Mouse (Mus musculus) adrenal gland, adult 8-10 months (tissue): ENCODE measurements around the gene Skap2. TPM values are rescaled to one million over a fixed set of nuclear protein-coding genes. Genes with fewer than 3 reads are reported as not detected.
A peak's percentile ranks its signal among the peaks of the same experiment; 100 is the strongest.

ENCODE experiments used
- DNase-seq: peaks from one replicate; pipeline ENCODE4 v3.0.0; 2022
- total RNA-seq, 4 experiments: library from RNA; stranded (reverse); gene quantifications; 2 replicates each; pipeline ENCODE4 v1.2.4; 2022

The Skap2 gene
- total RNA-seq, 4 experiments from 2014 or later: 43.7 to 73.2 (median 54.2) TPM

- DNase-seq: no peak
Measured at GRCm38 (mm10) chr6:51886902-51887431, 125.4 kb downstream of the Skap2 start.

DNA sequence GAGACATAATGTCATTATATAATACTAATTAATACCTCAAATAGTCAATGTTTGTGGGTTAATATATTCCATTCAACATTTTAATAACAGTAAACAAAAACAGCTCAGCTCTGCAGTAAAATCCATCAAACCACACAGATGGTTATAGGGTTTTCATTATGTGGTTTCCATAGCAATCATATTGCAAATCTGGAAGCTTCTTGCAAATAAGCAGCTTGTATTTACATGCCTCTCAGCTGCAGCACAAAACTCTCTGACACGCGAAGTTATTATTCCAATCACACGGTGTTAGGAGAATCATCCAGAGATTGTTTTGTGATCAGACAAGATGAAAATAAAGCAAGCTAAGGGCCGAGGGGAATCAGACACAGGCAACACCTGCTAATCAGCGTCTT lies 129.5 kb downstream of the Skap2 start:
- no peak for DNase-seq

DNA sequence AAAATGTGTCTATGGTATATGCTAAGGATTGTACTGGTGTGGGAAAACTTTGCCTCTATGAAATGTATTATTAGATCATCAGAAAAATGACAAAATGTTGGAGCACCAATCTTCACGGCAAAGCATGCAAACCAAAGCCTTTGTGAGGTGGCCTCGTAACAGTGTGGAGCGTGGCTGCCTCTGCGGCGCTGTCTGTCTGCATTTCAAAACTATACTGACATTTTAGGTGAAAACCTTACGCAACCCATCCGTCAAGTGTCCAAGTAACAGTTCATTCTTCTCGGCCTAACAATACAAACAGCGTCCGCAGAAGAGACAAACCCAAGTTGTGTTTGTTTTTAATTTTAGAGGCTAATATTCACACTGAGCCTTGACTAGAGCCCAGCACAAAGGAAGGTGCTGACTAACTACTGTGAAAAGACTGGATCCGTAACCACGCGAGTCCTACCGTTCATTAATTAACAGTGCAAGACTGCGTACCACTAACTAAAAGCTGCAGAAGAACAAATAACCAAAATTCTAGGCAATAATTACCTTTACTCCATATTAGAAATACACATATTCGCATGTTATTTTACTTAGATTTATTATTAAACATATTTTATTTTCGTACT lies 130.0 kb downstream of the Skap2 start:
- DNase-seq: no peak

GRCm38 (mm10) chr6:51881181-51881968 lies 131.0 kb downstream of the Skap2 start:
- DNase-seq: no peak

DNA sequence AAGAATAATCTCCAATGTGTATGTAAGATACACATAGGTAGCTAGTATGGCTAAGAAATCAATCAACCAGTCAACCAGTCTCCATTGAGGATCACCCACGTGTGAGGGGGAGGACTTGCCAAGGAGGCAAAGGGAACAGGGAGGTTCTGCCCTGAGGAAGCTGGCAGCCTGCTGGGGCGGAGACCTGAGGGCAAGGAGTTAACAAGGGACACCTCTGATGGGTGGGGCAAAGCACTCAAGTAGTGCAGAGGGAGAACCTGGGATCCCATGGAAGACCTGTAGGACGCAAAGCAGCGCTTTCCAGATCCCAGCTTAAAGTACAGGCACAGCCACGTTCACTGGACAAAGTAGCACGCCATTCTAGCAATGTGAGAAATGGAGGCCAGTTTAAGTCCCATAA lies 131.6 kb downstream of the Skap2 start:
- DNase-seq: no peak

DNA sequence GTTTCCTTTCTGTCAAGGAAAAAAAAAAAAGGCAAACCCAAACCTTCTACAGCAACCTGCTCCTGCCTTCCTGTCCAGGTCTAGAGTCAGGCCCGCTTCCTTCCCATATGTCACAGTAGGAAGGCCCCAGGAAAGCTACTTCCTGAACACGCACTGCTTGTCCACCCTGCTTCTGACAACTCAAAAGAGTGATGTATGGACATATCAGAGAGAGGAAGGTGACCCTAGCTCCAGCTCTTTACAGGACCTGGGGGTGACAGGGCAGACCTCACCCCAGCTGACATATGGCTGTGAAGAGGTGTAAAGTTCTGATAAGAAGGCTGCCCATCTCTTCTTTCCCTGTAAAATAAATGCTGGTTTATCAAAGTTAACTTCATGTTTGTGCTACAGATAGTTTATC lies 133.8 kb downstream of the Skap2 start:
- DNase-seq: peak; percentile 14

GRCm38 (mm10) chr6:51876841-51877553 lies 135.4 kb downstream of the Skap2 start:
- no peak for DNase-seq

GRCm38 (mm10) chr6:51875884-51876626 lies 136.3 kb downstream of the Skap2 start:
- no peak for DNase-seq

- no peak for DNase-seq
Measured at GRCm38 (mm10) chr6:51874035-51874434, 138.3 kb downstream of the Skap2 start.

DNA sequence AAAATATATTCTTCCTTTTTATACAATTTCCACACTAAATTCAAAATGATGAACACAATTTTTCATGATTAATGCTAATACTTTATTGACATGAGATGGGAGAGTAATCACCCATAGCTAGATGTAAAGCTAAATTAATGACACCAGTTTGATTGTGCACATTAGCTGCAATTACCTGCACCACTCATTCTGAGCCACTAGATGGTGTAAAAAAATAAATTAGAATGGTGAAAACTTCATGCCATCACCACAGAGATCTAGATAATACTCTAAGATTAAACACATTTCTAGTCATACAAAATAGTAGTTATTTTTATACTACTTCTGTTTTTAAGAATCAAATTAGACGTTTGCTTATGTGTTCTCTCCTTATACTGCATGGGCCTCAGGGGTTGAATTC lies 141.2 kb downstream of the Skap2 start:
- no peak for DNase-seq

DNA sequence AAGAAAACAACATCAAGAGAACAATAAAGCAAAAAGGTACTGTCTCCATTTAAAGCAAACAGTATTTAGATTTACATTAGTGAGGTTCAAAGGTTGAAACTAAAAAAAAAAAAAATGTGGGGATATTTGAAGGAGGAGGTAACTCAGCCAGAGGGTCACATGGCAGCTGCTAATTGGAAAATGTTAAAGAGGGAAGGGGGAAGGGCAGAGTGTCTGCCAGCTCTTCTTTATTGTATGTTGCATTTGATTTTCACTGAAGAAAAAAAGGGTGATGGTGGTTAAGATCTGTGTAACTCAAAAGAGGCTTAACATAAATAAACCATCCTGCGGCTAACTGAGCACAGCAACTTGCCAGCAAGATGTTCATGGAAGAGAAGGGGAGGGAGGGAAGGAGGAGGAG lies 142.1 kb downstream of the Skap2 start:
- DNase-seq: no peak

DNA sequence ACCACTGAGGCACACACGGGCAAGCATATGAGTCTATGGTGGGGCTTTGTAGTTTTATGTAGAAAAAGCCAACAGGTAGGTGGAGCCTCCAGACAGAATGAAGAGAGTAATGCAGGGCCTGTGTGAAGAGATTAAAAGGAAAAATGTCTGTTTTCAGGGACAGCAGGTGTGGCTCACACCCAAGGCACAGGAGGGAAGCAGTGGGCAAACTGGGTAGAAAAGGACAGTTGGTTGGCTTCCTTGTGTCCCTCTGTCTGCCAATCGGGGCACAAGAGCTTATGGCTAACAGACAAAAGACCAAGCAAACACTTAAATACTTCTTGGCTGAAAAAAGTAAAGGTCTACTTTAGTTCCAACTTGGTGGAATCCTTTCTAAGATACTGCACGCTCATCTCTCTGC lies 145.8 kb downstream of the Skap2 start:
- no peak for DNase-seq

- DNase-seq: no peak
Measured at GRCm38 (mm10) chr6:51863508-51863907, 148.8 kb downstream of the Skap2 start.

DNA sequence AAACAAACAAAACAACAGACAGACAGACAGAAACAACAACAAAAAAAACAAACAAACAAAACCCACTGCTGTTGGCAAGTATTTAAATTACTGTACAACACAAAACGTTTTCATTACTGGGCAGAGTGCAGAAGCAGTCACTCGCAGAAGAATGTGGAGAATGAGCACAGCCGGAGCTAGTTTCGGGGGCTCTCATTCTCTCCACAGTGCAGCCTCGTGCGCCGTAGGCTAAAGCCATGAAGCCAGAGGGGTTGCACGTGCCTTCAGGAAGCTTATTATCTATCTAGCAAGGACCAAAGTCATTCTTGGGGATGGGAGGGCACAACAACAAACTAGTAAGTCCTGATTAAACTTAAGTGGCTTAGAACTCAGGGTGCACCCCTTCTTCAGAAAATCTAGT lies 152.0 kb downstream of the Skap2 start:
- DNase-seq: no peak

DNA sequence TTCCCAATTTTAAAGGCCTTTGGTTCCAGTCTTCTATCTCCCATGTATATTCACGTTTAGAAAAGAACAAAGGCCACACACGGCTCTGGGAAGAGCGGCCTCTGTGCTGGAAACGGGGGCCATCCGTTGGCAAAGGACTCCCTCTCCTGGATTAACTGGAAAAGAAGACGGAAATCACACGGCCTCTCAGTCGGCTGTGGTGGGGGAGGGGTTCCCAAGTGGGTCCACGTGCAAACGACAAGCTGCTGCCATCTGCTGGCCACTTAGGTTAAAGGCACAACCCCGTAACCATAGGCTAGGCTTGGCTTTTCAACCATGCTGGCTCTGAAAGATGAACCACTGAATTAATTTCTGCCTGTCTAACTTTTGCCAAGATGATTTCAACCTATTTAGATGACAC lies 154.5 kb downstream of the Skap2 start:
- peak; percentile 90 for DNase-seq

DNA sequence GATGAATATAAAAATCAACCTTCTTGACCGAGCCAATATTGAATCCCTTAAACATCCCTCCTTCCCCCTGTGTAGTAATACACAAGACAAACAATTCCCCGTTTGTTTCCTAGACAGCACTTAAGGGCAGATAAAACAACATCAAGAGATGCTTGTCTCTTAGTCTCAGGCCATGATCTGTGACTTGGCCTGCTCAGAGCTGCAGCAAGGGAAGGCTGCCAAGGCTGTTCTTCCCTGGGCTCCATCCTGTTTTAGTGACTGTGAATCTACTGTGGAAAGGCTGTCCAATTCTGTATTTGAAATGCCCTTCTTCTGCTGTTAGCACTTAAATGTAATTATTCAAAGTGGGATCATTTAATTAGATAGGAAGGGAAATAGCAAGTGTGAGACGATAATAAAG lies 159.1 kb downstream of the Skap2 start:
- no peak for DNase-seq

DNA sequence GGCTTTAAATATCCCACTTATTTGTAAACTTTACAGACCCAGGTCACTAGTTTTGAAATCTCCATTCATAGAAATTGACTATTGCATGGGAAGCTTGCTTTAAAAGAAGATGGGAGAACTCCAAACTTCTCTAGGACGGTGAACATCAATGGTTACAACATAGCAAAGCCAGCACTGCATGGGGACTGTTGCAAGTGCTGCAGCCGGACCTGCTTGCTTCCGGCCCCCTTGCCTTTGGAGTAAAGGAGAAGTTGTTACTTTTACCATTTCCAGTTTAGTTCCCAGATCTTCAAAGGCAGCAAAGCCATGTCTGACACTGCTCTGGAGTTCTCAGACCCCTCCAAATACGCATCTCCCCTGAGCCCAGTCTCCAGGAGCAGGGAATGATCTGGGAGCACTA lies 159.7 kb downstream of the Skap2 start:
- DNase-seq: no peak

DNA sequence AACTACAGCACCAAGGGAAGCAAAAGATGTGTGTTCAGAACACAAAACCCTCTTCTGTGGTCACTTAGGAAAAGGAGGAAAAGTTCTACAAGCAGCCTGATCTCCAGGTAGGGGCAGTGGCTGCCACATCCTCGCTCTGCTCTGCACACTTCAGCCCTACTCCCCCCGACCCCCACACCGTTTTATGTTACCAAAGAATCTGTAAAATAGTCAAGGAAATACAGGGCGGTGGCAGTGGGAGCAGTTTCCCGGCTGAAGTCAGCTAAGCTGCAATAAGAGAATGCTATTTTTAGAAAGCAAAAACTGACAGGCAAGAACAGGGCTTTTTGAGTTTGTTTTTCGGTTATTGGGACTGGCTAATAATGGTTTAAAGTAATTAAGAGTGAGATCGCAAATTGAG lies 160.8 kb downstream of the Skap2 start:
- DNase-seq: no peak

GRCm38 (mm10) chr6:51850030-51850817 lies 162.1 kb downstream of the Skap2 start:
- no peak for DNase-seq

- DNase-seq: no peak
Measured at GRCm38 (mm10) chr6:51849561-51849960, 162.8 kb downstream of the Skap2 start.

DNA sequence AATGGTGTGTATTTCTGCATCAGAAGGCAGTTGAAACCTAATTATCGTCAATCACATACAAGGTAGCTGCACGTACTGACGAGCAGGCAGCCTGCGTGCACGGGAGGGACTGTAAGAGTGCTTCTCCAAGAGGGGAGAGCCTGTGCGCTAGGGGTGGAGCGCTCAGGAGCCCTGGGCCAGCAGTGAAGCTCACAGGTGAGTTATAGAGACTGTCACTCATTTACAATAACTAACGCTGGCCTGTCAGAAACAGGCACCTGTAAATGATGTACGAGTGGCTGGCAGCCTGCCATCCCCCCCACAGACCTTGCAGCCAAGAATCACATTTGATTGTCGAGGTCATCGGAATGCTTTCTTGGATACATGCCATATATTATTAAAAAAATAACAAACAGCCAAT lies 168.2 kb downstream of the Skap2 start:
- DNase-seq: peak; percentile 32

DNA sequence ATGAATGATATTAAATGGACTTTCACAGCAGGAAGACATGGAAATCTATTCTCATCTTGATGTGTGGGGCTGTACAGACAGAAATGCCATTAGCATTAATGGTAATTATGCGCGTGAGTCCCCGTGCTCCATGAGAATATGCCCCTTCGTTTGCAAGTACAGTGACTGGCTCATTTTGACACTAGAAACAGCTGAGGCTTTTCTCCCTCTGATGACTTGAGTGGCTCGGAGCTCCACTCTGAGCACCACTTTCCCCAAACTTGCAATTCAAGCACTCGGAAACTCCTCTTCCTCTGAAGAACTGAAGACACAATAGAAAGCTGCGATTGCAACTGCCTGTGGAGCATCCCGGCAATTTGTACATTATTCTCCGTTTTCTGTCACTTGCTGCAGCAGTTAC lies 169.3 kb downstream of the Skap2 start:
- no peak for DNase-seq
